Mouse (Mus musculus) midbrain, embryonic 11.5 days (tissue): ENCODE data around the gene Exph5. TPM values are rescaled to one million over a fixed set of nuclear protein-coding genes. Genes with fewer than 3 reads are reported as not detected.

ENCODE experiments used
- ATAC-seq: fragments of 200-750 bp; cut with Nextera tagmentation; 2 replicates; pipeline ENCODE4 v1.8.0; 2017; ENCODE audit warnings: moderate TSS enrichment, moderate library complexity; ENCODE audit not compliant: low FRiP score
- DNase-seq: peaks from one replicate; pipeline ENCODE4 v3.0.0; 2015; ENCODE audit warnings: low spot score; ENCODE audit errors: missing footprints
- H3K27ac ChIP-seq: fragments of 300-500 bp; sonication (generic); 2 replicates; pipeline ENCODE4 v1.5.1; 2014; ENCODE audit warnings: low read depth, low read length
- H3K27me3 ChIP-seq: fragments of 300-500 bp; sonication (generic); 2 replicates; pipeline ENCODE4 v1.6.1; 2014; ENCODE audit warnings: mild to moderate bottlenecking, low read length, moderate library complexity, mixed read lengths; ENCODE audit not compliant: control insufficient read depth, insufficient read depth
- H3K36me3 ChIP-seq: fragments of 300-500 bp; sonication (generic); 2 replicates; pipeline ENCODE4 v1.6.1; 2014; ENCODE audit warnings: mild to moderate bottlenecking, low read length, moderate library complexity, mixed read lengths; ENCODE audit not compliant: control insufficient read depth, insufficient read depth
- H3K4me1 ChIP-seq: fragments of 300-500 bp; sonication (generic); 2 replicates; pipeline ENCODE4 v1.6.1; 2014; ENCODE audit warnings: low read length; ENCODE audit not compliant: control insufficient read depth, insufficient read depth
- H3K4me2 ChIP-seq: fragments of 300-500 bp; sonication (generic); 2 replicates; pipeline ENCODE4 v1.6.1; 2014; ENCODE audit warnings: mild to moderate bottlenecking, moderate library complexity
- H3K4me3 ChIP-seq: fragments of 300-500 bp; sonication (generic); 2 replicates; pipeline ENCODE4 v1.5.1; 2014; ENCODE audit warnings: low read depth, low read length
- H3K9ac ChIP-seq: fragments of 300-500 bp; sonication (generic); 2 replicates; pipeline ENCODE4 v1.6.1; 2014; ENCODE audit warnings: low read length
- H3K9me3 ChIP-seq: fragments of 300-500 bp; sonication (generic); 2 replicates; pipeline ENCODE4 v1.6.1; 2016; ENCODE audit warnings: low read length; ENCODE audit not compliant: control insufficient read depth
- WGBS: fragments of 180-500 bp; shearing (Covaris S2); extraction: QIAGEN DNeasy Blood & Tissue Kit; methylation state at CpG from one replicate; pipeline ENCODE4 v1.1.7; 2014; 5-methylcytosine and 5-hydroxymethylcytosine counted together
- polyA plus RNA-seq: library from polyadenylated mRNA; unstranded; fragments of >200 nt; fragmentation: Nextera tagmentation; extraction: Ambion mirVana; gene quantifications from 2 replicates; pipeline ENCODE4 v1.2.1, GENCODE M21; 2014

Gene Exph5
- polyA plus RNA-seq, 1 experiment from 2014 or later = 0.70 TPM

DNA sequence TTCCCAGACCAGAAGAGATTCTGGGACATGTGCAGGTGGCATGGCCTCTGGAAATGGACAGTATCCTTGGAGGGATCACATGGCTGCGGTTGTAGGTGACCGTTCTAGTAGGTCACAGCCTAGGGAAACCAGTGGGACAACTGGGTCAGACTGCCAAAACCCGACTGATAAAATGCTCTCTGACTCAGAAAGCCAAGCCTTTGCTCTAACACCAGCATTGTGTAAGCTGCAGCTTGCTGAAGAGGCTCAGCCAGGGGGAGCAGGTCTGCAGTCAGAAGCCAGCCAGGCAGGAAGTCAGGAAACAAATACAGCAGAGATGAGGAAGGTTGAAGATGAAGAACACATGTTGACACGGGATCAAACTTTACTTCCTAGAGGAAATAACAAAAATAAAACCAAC lies 74.4 kb downstream of the Exph5 start:
- H3K27me3 ChIP-seq = no peaks in the 10 kb centered on the region
- no peak overlapping the region for H3K9ac ChIP-seq
- H3K27ac ChIP-seq = no peak overlapping the region
- H3K36me3 ChIP-seq = no peaks in the 10 kb centered on the region
- H3K9me3 ChIP-seq = no peaks in the 10 kb centered on the region
- DNase-seq = no peak
- H3K4me3 ChIP-seq = no peak overlapping the region
- 79% methylated on average over 4 of the region's 4 CpGs for WGBS
- H3K4me2 ChIP-seq = no peak overlapping the region
- no peaks in the 10 kb centered on the region for H3K4me1 ChIP-seq
- ATAC-seq = no peak

DNA sequence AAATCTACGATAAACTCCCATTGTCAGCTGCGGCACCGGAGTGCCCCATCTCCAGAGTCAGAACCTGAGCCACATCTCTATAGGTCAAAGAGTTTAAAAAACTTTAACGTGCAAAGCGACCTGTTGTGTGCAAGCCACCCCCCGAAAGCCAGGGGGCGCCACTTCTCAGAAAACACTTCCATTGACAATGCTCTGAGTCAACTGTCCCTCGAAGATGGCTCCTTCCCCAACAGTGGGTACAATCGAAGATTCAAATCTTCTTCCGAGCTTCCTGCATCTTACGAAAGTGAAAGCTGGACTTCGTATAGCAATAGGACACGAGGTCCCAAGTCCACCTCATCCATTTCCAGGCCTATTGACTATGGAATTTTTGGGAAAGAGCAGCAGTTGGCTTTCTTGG lies 75.3 kb downstream of the Exph5 start:
- no peaks in the 10 kb centered on the region for H3K27me3 ChIP-seq
- DNase-seq = no peak
- H3K27ac ChIP-seq = no peak overlapping the region
- WGBS = 84% methylated on average over 13 of the region's 13 CpGs
- no peaks in the 10 kb centered on the region for H3K36me3 ChIP-seq
- H3K4me1 ChIP-seq = no peaks in the 10 kb centered on the region
- H3K9ac ChIP-seq = no peak overlapping the region
- no peak overlapping the region for H3K4me3 ChIP-seq
- no peak overlapping the region for H3K4me2 ChIP-seq
- no peaks in the 10 kb centered on the region for H3K9me3 ChIP-seq
- ATAC-seq = no peak

DNA sequence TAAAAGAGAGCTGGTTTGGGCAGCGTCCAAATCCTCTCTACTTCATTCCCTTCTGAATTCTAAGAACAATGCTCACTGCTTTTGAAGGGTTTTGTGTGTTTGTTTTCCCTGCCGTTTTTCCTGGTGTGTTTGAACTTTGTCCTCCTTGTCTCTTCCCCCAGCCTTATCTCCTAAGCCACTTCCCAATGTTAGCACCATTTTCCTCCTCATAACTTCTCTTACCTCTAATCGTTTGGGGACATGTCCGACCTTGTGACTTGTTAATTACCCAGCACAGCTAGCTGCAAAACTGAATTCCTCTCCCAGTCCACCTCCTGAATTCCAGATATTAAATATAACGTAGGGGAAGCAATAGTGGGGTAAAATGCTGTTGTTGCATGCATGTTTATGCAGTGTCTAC lies 76.1 kb downstream of the Exph5 start:
- ATAC-seq (no peak), DNase-seq (no peak)
- 71% methylated on average over 5 of the region's 5 CpGs for WGBS
- H3K4me3 ChIP-seq = no peak overlapping the region
- no peak overlapping the region for H3K4me2 ChIP-seq
- H3K27ac ChIP-seq = no peak overlapping the region
- H3K4me1 ChIP-seq = no peaks in the 10 kb centered on the region
- no peaks in the 10 kb centered on the region for H3K27me3 ChIP-seq
- no peaks in the 10 kb centered on the region for H3K9me3 ChIP-seq
- no peaks in the 10 kb centered on the region for H3K36me3 ChIP-seq
- no peak overlapping the region for H3K9ac ChIP-seq

DNA sequence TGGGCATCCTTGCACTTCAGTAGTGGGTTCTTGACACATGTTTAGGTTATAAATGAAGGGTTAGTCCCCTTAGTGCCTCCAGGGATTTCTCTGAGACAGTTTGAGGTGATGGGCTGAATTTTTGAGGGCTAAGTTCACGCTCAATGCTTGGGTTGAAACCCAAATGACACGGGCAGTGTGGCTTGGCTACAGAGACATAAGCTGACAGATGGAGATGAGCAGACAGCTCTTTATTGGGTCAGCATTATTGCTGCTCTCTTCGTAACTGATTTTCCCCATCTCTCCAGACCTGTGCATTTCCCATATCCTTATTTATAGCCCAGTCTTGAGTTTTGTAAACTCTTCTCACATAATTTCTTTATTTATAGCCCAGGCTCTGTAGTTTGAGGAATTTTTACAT lies 76.7 kb downstream of the Exph5 start:
- Histone ChIP-seq H3K4me3 (no peak overlapping the region), H3K9ac (no peak overlapping the region), H3K4me1 (no peaks in the 10 kb centered on the region), H3K27ac (no peak overlapping the region), H3K9me3 (no peaks in the 10 kb centered on the region), H3K36me3 (no peaks in the 10 kb centered on the region), H3K4me2 (no peak overlapping the region), H3K27me3 (no peaks in the 10 kb centered on the region)
- DNase-seq (no peak), ATAC-seq (no peak)
- WGBS = 84% methylated on average over 3 of the region's 3 CpGs

DNA sequence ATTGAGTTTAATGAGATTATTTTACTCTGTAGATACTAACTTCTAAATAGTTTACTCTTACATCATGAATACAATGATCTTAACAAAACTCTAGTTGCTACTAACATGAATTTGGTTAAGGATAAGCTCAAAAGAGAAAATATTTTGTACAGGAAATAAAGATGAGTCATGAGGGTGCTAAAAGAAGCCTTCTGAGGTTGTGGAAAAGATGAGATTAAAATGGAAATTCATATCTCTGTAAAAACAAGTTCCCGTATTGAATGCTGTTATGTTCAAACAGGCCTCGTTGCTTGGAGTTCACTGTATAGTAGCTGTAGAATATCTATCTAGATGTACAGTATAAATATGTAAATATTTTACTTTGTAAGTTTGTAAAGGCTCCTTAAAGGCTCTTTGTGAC lies 79.1 kb downstream of the Exph5 start:
- DNase-seq = no peak
- ATAC-seq = no peak
- 0 out of 2 replicates have a peak, but pooled peaks cover 5% of the 10 kb centered on the region for H3K4me1 ChIP-seq
- H3K4me3 ChIP-seq = no peak overlapping the region
- H3K9ac ChIP-seq = no peak overlapping the region
- no peak overlapping the region for H3K27ac ChIP-seq
- H3K4me2 ChIP-seq = no peak overlapping the region
- 93% methylated on average over 2 of the region's 2 CpGs for WGBS
- H3K27me3 ChIP-seq = no peaks in the 10 kb centered on the region
- no peaks in the 10 kb centered on the region for H3K9me3 ChIP-seq
- no peaks in the 10 kb centered on the region for H3K36me3 ChIP-seq

DNA sequence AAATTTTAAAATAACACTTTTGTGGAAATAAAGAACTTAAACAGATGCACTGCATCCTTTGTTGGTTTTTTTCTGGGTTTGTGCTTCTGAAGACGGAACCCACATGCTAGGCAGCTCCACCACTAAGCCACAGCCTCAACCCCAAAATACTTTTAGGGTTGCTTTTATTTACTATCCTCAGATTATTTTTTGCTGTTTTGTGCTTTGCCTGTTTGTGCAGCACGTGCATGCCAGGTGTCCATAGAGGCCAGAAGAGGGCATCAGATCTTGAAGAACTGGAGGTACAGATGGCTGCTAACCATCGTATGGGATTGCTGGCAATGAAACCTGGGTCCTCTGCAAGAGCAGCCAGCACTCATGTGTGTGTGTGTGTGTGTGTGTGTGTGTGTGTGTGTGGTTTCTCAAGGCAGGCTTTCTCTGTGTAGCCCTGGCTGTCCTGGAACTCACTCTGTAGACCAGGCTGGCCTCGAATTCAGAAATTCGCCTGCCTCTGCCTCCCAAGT lies 79.7 kb downstream of the Exph5 start:
- 82% methylated on average over 5 of the region's 5 CpGs for WGBS
- H3K27ac ChIP-seq = no peak overlapping the region
- H3K27me3 ChIP-seq = no peaks in the 10 kb centered on the region
- H3K9ac ChIP-seq = no peak overlapping the region
- H3K36me3 ChIP-seq = no peaks in the 10 kb centered on the region
- ATAC-seq (no peak), DNase-seq (no peak)
- no peak overlapping the region for H3K4me3 ChIP-seq
- H3K9me3 ChIP-seq = no peaks in the 10 kb centered on the region
- 0 out of 2 replicates have a peak, but pooled peaks cover 5% of the 10 kb centered on the region for H3K4me1 ChIP-seq
- no peak overlapping the region for H3K4me2 ChIP-seq

DNA sequence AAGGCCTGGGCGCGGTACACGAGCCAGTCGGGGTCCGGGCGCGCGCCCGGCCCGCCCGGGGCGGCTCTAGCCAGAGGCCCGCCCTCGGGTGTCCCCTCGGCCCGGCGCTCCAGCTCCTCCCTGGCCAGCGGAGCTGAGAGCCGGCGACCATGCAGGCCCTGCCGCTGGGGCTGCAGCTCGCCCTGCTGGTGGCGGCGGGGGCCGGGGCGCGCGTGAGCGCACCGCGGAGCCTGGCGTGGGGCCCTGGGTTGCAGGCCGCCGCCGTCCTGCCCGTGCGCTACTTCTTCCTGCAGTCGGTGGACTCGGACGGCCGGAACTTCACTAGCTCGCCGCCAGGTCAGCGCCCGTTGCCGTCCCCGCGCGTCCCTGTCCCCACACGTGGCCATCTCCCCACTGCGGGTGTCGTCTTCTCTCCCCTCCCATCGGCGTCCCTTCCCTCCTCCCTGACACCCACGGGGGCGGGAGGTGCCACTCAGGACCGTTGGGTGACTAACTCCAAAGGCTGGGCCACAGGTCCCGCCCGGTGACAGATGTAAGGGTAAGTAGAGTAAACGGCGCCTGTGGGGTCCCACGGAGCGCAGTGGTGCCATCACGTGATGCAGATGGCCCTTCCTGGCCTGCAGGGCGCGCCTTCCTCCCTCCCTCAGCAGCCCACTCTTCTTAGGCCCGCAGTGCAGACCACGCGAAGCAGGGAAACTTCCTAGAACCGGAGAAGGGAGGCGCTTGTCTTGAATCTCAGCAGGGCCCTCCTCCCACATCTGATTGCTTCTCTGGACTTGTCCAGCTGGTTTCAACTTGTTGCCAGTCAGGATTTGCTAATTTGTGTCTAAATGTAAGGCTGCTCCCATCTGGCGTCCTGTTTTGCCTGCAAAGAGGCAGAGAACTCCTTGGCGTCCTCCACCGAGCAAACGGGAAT lies 82.7 kb downstream of the Exph5 start, which contains the start of gene Kdelc2:
TSS of gene Kdelc2 (plus strand) at position 75 of the 916 bp plus-strand sequence.
- no peaks in the 10 kb centered on the region for H3K36me3 ChIP-seq
- H3K9me3 ChIP-seq = no peaks in the 10 kb centered on the region
- H3K4me1 ChIP-seq = 0 out of 2 replicates have a peak, but pooled peaks cover 5% of the 10 kb centered on the region
- H3K27ac ChIP-seq = peak within 1 kb of the TSS; percentile 73
- peak within 1 kb of the TSS; percentile 95 for H3K4me2 ChIP-seq
- no peaks in the 10 kb centered on the region for H3K27me3 ChIP-seq
- WGBS = 0% methylated on average over 72 of the region's 75 CpGs
- DNase-seq (peak; percentile 97), ATAC-seq (peak; percentile 97)
- peak within 1 kb of the TSS; percentile 91 for H3K9ac ChIP-seq
- peak within 1 kb of the TSS; percentile 67 for H3K4me3 ChIP-seq

DNA sequence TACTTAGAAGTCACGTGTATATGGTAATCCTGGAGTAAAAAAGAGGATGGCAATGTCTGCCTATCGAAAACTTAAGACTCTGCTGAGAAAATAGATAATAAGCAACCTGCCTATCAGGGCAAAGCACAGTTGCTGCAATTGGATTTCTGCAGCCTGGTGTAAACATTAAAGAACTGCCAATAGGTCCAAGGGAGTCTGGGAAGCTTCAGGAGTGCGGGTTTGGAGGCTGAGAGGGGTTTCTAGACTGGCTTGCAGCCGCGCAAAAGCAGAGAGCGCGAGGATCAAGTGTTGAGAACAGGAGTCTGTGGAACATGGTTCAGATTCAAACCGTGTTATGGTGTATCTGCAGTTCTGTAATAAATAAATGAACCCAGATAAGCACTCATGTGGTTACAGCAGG lies 83.4 kb downstream of the Exph5 start:
- H3K4me3 ChIP-seq = peak overlapping the region; percentile 67
- 14% methylated on average over 8 of the region's 8 CpGs for WGBS
- peak overlapping the region; percentile 95 for H3K4me2 ChIP-seq
- H3K9me3 ChIP-seq = no peaks in the 10 kb centered on the region
- DNase-seq (no peak), ATAC-seq (no peak)
- H3K36me3 ChIP-seq = no peaks in the 10 kb centered on the region
- no peaks in the 10 kb centered on the region for H3K27me3 ChIP-seq
- H3K4me1 ChIP-seq = 0 out of 2 replicates have a peak, but pooled peaks cover 5% of the 10 kb centered on the region
- H3K27ac ChIP-seq = no peak overlapping the region
- H3K9ac ChIP-seq = peak overlapping the region; percentile 91

DNA sequence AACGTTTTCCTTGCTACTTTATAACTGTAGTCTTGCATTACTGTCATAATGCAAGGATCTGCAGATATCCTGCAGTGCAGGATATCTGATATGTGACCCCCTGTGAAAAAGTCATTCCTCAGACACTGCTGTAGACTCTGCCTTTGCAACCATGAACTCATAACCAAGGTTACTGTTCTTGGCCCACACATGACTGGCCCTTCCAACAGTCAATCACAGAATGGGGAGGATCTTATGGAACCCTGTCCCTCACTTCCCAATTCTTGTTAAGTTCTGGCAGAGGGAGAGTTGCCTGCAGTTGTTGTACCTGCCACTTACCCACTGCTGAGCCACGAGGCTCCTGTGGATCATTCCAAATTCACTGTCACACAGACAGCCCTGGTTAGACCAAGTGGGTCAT lies 86.0 kb downstream of the Exph5 start:
- no peaks in the 10 kb centered on the region for H3K27me3 ChIP-seq
- 0 out of 2 replicates have a peak, but pooled peaks cover 5% of the 10 kb centered on the region for H3K4me1 ChIP-seq
- no peak overlapping the region for H3K9ac ChIP-seq
- WGBS = 74% methylated on average over 2 of the region's 2 CpGs
- no peak overlapping the region for H3K4me2 ChIP-seq
- H3K36me3 ChIP-seq = no peaks in the 10 kb centered on the region
- H3K4me3 ChIP-seq = no peak overlapping the region
- H3K9me3 ChIP-seq = no peaks in the 10 kb centered on the region
- H3K27ac ChIP-seq = no peak overlapping the region
- ATAC-seq = no peak
- DNase-seq = peak; percentile 10
